Mouse (Mus musculus): ENCODE measurements around the gene Vegfa. TPM values are rescaled to one million over a fixed set of nuclear protein-coding genes. Genes with fewer than 3 reads are reported as not detected.

The Vegfa gene
- polyA plus RNA-seq, 1 experiment: 177 TPM

GRCm38 (mm10) chr17:46079037-46079436 is 46.9 kb upstream of the Vegfa start:
- Histone ChIP-seq H3K27me3 (ENCODE audit: control insufficient read depth, insufficient read depth, insufficient read length) (no peaks in the 10 kb centered on the region), H3ac (ENCODE audit: control insufficient read depth, insufficient read length) (no peak overlapping the region), H3K4me3 (no peak overlapping the region), H3K36me3 (ENCODE audit: control insufficient read depth, insufficient read depth) (no peaks in the 10 kb centered on the region), H3K4me2 (ENCODE audit: low read depth) (no peak overlapping the region), H3K79me2 (ENCODE audit: control insufficient read depth, insufficient read depth) (no peaks in the 10 kb centered on the region)
- TF ChIP-seq TCF12 (IDR thresholded peaks at IDR 0.05; ENCODE audit: insufficient read depth, poor library complexity, severe bottlenecking) (no peak), USF1 (IDR thresholded peaks at IDR 0.05; ENCODE audit: low read depth) (no peak), REST (IDR thresholded peaks at IDR 0.05; ENCODE audit: insufficient read depth, insufficient read length) (no peak), MYOD1 (IDR thresholded peaks at IDR 0.05; ENCODE audit: control insufficient read depth in 1 of 3, insufficient read length in 2 of 3, low read depth in 2 of 3) (no peak), MAX (IDR thresholded peaks at IDR 0.05; ENCODE audit: low read depth) (no peak), TCF3 (IDR thresholded peaks at IDR 0.05; ENCODE audit: insufficient read length, low read depth) (no peak), POLR2AphosphoS2 (IDR thresholded peaks at IDR 0.05; ENCODE audit: insufficient read length, low read depth) (no peak), POLR2A (IDR thresholded peaks at IDR 0.05; ENCODE audit: insufficient read length, low read depth) (no peak), CEBPB (IDR thresholded peaks at IDR 0.05; ENCODE audit: insufficient read depth, poor library complexity, severe bottlenecking) (no peak)

GRCm38 (mm10) chr17:46077921-46078534 is 45.9 kb upstream of the Vegfa start:
- Histone ChIP-seq H3K4me2 (ENCODE audit: low read depth) (no peak overlapping the region), H3K27me3 (ENCODE audit: control insufficient read depth, insufficient read depth, insufficient read length) (no peaks in the 10 kb centered on the region), H3K79me2 (ENCODE audit: control insufficient read depth, insufficient read depth) (no peaks in the 10 kb centered on the region), H3ac (ENCODE audit: control insufficient read depth, insufficient read length) (no peak overlapping the region), H3K36me3 (ENCODE audit: control insufficient read depth, insufficient read depth) (no peaks in the 10 kb centered on the region), H3K4me3 (no peak overlapping the region)
- TF ChIP-seq REST (IDR thresholded peaks at IDR 0.05; ENCODE audit: insufficient read depth, insufficient read length): no peak

GRCm38 (mm10) chr17:46076260-46076551 is 44.0 kb upstream of the Vegfa start:
- Histone ChIP-seq H3K4me3 (no peak overlapping the region), H3ac (ENCODE audit: control insufficient read depth, insufficient read length) (no peak overlapping the region), H3K27me3 (ENCODE audit: control insufficient read depth, insufficient read depth, insufficient read length) (no peaks in the 10 kb centered on the region), H3K4me2 (ENCODE audit: low read depth) (no peak overlapping the region), H3K79me2 (ENCODE audit: control insufficient read depth, insufficient read depth) (no peaks in the 10 kb centered on the region), H3K36me3 (ENCODE audit: control insufficient read depth, insufficient read depth) (no peaks in the 10 kb centered on the region)
- TF ChIP-seq POLR2AphosphoS2 (IDR thresholded peaks at IDR 0.05; ENCODE audit: insufficient read length, low read depth) (no peak), TCF12 (IDR thresholded peaks at IDR 0.05; ENCODE audit: insufficient read depth, poor library complexity, severe bottlenecking) (no peak), SRF (IDR thresholded peaks at IDR 0.05; ENCODE audit: control insufficient read depth, insufficient read length, low read depth) (no peak), POLR2A (IDR thresholded peaks at IDR 0.05; ENCODE audit: insufficient read length, low read depth) (no peak), CEBPB (IDR thresholded peaks at IDR 0.05; ENCODE audit: insufficient read depth, poor library complexity, severe bottlenecking) (no peak), MYOD1 (IDR thresholded peaks at IDR 0.05; ENCODE audit: control insufficient read depth in 1 of 3, insufficient read length in 2 of 3, low read depth in 2 of 3) (no peak), REST (IDR thresholded peaks at IDR 0.05; ENCODE audit: insufficient read depth, insufficient read length) (no peak), MAX (IDR thresholded peaks at IDR 0.05; ENCODE audit: low read depth) (no peak), TCF3 (IDR thresholded peaks at IDR 0.05; ENCODE audit: insufficient read length, low read depth) (no peak), USF1 (IDR thresholded peaks at IDR 0.05; ENCODE audit: low read depth) (no peak), MYOG (IDR thresholded peaks at IDR 0.05; ENCODE audit: control insufficient read depth in 1 of 3, insufficient read depth in 1 of 3, insufficient read length in 2 of 3, low read depth in 2 of 3) (no peak), E2F4 (IDR thresholded peaks at IDR 0.05; ENCODE audit: insufficient read depth) (no peak)

- no peak for TF ChIP-seq REST (IDR thresholded peaks at IDR 0.05; ENCODE audit: insufficient read depth, insufficient read length)
- TF ChIP-seq SRF (IDR thresholded peaks at IDR 0.05; ENCODE audit: control insufficient read depth, insufficient read length, low read depth): no peak
- no peak for TF ChIP-seq MYOG (IDR thresholded peaks at IDR 0.05; ENCODE audit: control insufficient read depth in 1 of 3, insufficient read depth in 1 of 3, insufficient read length in 2 of 3, low read depth in 2 of 3)
- no peak for TF ChIP-seq TCF12 (IDR thresholded peaks at IDR 0.05; ENCODE audit: insufficient read depth, poor library complexity, severe bottlenecking)
- no peak for TF ChIP-seq POLR2AphosphoS2 (IDR thresholded peaks at IDR 0.05; ENCODE audit: insufficient read length, low read depth)
- Histone ChIP-seq H3K27me3 (ENCODE audit: control insufficient read depth, insufficient read depth, insufficient read length) (no peaks in the 10 kb centered on the region), H3K79me2 (ENCODE audit: control insufficient read depth, insufficient read depth) (no peaks in the 10 kb centered on the region), H3K36me3 (ENCODE audit: control insufficient read depth, insufficient read depth) (no peaks in the 10 kb centered on the region), H3K4me3 (no peak overlapping the region), H3ac (ENCODE audit: control insufficient read depth, insufficient read length) (no peak overlapping the region), H3K4me2 (ENCODE audit: low read depth) (no peak overlapping the region)
Measured at GRCm38 (mm10) chr17:46075551-46076259, 43.5 kb upstream of the Vegfa start.

- peak overlapping the region; percentile 78 for H3K4me2 ChIP-seq (ENCODE audit: low read depth)
- H3K27me3 ChIP-seq (ENCODE audit: control insufficient read depth, insufficient read depth, insufficient read length): no peaks in the 10 kb centered on the region
- no peaks in the 10 kb centered on the region for H3K36me3 ChIP-seq (ENCODE audit: control insufficient read depth, insufficient read depth)
- no peak for TF ChIP-seq TCF12 (IDR thresholded peaks at IDR 0.05; ENCODE audit: insufficient read depth, poor library complexity, severe bottlenecking)
- TF ChIP-seq MYOG (IDR thresholded peaks at IDR 0.05; ENCODE audit: control insufficient read depth in 1 of 3, insufficient read depth in 1 of 3, insufficient read length in 2 of 3, low read depth in 2 of 3): peak in 1 of 3 experiments; percentile 18
- TF ChIP-seq MYOD1 (IDR thresholded peaks at IDR 0.05; ENCODE audit: control insufficient read depth in 1 of 3, insufficient read length in 2 of 3, low read depth in 2 of 3): no peak
- TF ChIP-seq USF1 (IDR thresholded peaks at IDR 0.05; ENCODE audit: low read depth): no peak
- TF ChIP-seq POLR2A (IDR thresholded peaks at IDR 0.05; ENCODE audit: insufficient read length, low read depth): no peak
- no peak for TF ChIP-seq SRF (IDR thresholded peaks at IDR 0.05; ENCODE audit: control insufficient read depth, insufficient read length, low read depth)
- peak; percentile 51; the same call in 1 of the 2 replicates for TF ChIP-seq CEBPB (IDR thresholded peaks at IDR 0.05; ENCODE audit: insufficient read depth, poor library complexity, severe bottlenecking)
- TF ChIP-seq POLR2AphosphoS2 (IDR thresholded peaks at IDR 0.05; ENCODE audit: insufficient read length, low read depth): no peak
- H3K79me2 ChIP-seq (ENCODE audit: control insufficient read depth, insufficient read depth): no peaks in the 10 kb centered on the region
- no peak overlapping the region for H3K4me3 ChIP-seq
- no peak overlapping the region for H3ac ChIP-seq (ENCODE audit: control insufficient read depth, insufficient read length)
Measured at GRCm38 (mm10) chr17:46075116-46075485, 42.9 kb upstream of the Vegfa start.

All from myocyte (in vitro differentiated cells).